Mouse (Mus musculus) kidney, adult 10 weeks (tissue): ENCODE data around the gene Afap1l2. TPM values are rescaled to one million over a fixed set of nuclear protein-coding genes. Genes with fewer than 3 reads are reported as not detected.

Experiments
- polyA plus RNA-seq: library from polyadenylated mRNA; stranded (reverse); fragments of 350-450 nt; fragmentation: Illumina TruSeq; extraction: RNeasy Lipid Tissue Mini Kit (QIAGEN cat#74804); gene quantifications from one replicate; pipeline ENCODE4 v1.2.3, GENCODE M21; 2014; ENCODE audit warnings: low read depth, low replicate concordance

The Afap1l2 gene
- polyA plus RNA-seq: 11.7 TPM

DNA sequence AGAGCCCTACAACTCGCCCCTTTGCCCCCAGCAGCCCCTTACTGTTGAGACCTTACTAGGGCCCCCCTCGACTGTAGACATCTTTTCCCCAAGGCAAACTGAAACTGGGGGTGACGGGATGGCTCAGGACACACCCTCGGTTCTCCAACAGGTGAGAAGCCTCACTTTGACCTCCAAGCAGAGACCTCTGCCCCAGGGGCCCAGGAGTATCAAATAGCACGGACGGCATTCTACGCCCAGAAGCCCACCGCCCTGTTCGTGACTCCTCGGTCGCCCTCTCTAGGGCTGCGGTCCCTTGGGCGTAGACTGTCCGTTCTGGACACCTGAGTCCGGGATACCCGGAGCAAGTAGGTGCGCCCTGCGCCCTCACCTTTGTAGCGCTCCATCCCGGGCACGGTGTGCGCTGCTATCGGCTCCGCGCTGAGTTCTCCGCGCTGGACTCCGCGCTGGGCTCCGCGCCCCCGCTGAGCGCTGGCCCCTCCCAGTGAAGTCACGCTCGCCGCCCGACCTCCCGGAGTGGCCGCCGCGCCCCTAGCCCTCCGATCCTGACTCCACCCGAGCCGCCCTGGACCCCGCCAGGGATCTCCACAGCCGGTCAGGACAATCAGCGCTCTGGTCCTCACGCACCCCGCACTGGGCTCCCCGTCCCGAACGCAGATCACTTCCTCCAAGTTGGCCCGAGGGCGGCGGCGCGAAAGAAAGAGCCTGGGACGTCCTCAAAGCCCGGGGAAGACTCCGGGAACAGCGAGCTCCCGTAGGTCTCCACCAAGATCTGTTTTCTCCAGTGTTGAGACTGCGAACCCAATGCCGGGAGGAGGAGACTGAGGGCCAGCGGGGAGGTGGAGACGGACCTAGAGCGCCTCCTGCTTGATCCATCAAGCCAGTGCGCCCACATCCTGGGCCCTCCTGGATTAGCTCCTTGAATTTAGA lies at the start of gene Afap1l2:
Afap1l2 (minus strand) TSS at position 448 of the 930 bp plus-strand sequence.

DNA sequence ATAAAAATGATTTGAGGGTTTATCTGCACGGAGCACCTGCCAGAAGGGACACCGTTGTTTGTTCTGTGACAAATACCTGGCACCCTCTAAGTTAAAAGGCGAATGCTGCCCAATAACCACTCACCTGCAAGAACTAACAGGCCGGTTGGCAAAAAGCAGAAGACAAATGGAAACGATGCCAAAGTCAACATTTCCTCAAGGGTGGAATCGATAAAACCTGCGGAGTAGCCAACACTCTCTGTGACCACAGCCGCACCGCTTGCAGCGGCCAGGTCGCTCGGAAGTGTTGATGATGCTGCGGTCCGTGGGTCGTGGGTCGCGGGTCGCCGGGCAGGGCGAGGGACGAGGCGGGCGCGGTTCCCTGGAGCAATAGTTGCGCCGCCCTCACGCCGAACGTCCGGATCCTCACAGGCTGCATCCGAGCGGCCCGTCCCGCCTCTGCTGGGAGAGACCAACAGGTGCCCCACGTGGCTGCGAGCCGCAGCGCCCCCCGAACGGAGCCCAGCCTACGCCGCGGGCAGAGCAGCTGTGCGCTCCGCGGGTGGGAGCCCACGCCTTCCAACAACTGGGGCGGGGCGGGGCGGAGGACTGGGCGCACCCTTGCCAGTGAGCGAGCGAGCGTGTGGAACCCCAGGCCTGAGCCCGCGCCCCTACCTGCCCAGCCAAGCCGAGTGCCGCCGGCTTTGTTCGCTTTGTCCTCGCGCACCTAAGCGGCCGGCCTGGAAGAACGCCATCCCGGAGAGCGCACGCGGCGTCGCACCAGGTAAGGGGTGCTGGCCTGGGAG lies 134.0 kb downstream of the Afap1l2 start, which contains the start of gene Vwa2:
Vwa2 (plus strand) TSS at position 434 of the 785 bp plus-strand sequence.

Other genes starting within 250 kb of the Afap1l2 start
- gene Ccdc186, start 186.0 kb downstream of the Afap1l2 start, polyA plus RNA-seq: 52.3 TPM
- gene Tdrd1, start 182.0 kb downstream of the Afap1l2 start, polyA plus RNA-seq: not detected
- 3.6 TPM for gene Vwa2, start 134.0 kb downstream of the Afap1l2 start, polyA plus RNA-seq